Mouse (Mus musculus) MEL (cell line): ENCODE results near the gene Chrne. TPM values are rescaled to one million over a fixed set of nuclear protein-coding genes. Genes with fewer than 3 reads are reported as not detected.

ENCODE experiments used
- DNase-seq: peaks from one replicate; pipeline ENCODE4 v3.0.0; 2011; ENCODE audit warnings: low read depth, low spot score
- H3K27ac ChIP-seq: 2 replicates; pipeline ENCODE4 v1.5.1; 2012; ENCODE audit warnings: low read depth, mild to moderate bottlenecking, control low read depth, low read length, moderate library complexity; ENCODE audit not compliant: control insufficient read depth
- H3K27me3 ChIP-seq, 2 experiments: fragments of 150-350 bp in 1 of 2; sonication (generic) in 1 of 2; 2 replicates each; pipeline ENCODE4 v1.6.1; 2012; ENCODE audit warnings: low read length in 2 of 2, mild to moderate bottlenecking in 2 of 2, improper control_type of control experiment in 1 of 2, moderate library complexity in 1 of 2; ENCODE audit not compliant: insufficient read depth in 2 of 2, control insufficient read depth in 1 of 2
- H3K36me3 ChIP-seq, 2 experiments: 2 replicates each; pipeline ENCODE4 v1.6.1; 2012 to 2014; ENCODE audit warnings: low read length in 2 of 2, improper control_type of control experiment in 1 of 2, inconsistent platforms in 1 of 2, mild to moderate bottlenecking in 1 of 2; ENCODE audit not compliant: insufficient read depth in 2 of 2, control insufficient read depth in 1 of 2
- H3K4me1 ChIP-seq, 2 experiments: fragments of 150-350 bp in 1 of 2; sonication (generic) in 1 of 2; 2 replicates each; pipeline ENCODE4 v1.6.1; 2012; ENCODE audit warnings: low read length in 2 of 2, improper control_type of control experiment in 1 of 2, mild to moderate bottlenecking in 1 of 2; ENCODE audit not compliant: insufficient read depth in 2 of 2, control insufficient read depth in 1 of 2
- H3K4me3 ChIP-seq, 2 experiments: fragments of 150-350 bp in 1 of 2; sonication (generic) in 1 of 2; 2 replicates each; pipeline ENCODE4 v1.5.1; 2012; ENCODE audit warnings: low read depth in 2 of 2, low read length in 2 of 2, mild to moderate bottlenecking in 2 of 2, moderate library complexity in 2 of 2, control low read depth in 1 of 2, improper control_type of control experiment in 1 of 2; ENCODE audit not compliant: control insufficient read depth in 1 of 2, insufficient read depth in 1 of 2
- H3K79me2 ChIP-seq: 2 replicates; pipeline ENCODE4 v1.6.1; 2012; ENCODE audit warnings: mild to moderate bottlenecking, low read length, moderate library complexity; ENCODE audit not compliant: control insufficient read depth, poor library complexity, insufficient read depth
- H3K9ac ChIP-seq: 2 replicates; pipeline ENCODE4 v1.6.1; 2012; ENCODE audit warnings: low read depth, mild to moderate bottlenecking, control low read depth, low read length, moderate library complexity; ENCODE audit not compliant: control insufficient read depth, poor library complexity, severe bottlenecking
- H3K9me3 ChIP-seq: fragments of 150-350 bp; sonication (generic); replicated peaks from 2 replicates; pipeline ENCODE4 v1.6.1; 2012; ENCODE audit warnings: mild to moderate bottlenecking, low read length, improper control_type of control experiment, moderate library complexity; ENCODE audit not compliant: insufficient read depth
- CTCF ChIP-seq, 3 experiments: IDR thresholded peaks in 2 of 3; conservative IDR thresholded peaks in 1 of 3; 2 replicates each; pipeline ENCODE4 v1.5.1; 2011 to 2012; ENCODE audit warnings: low read length in 3 of 3, low read depth in 2 of 3, mild to moderate bottlenecking in 2 of 3, improper control_type of control experiment in 1 of 3, inconsistent platforms in 1 of 3, mixed read lengths in 1 of 3, moderate library complexity in 1 of 3; ENCODE audit not compliant: control insufficient read depth in 1 of 3, insufficient read depth in 1 of 3, poor library complexity in 1 of 3, severe bottlenecking in 1 of 3
- E2F4 ChIP-seq: IDR thresholded peaks from 2 replicates; pipeline ENCODE4 v1.6.1; 2011; ENCODE audit warnings: low read depth, low read length, improper control_type of control experiment, borderline replicate concordance
- ETS1 ChIP-seq: IDR thresholded peaks from 2 replicates; pipeline ENCODE4 v1.6.1; 2012; ENCODE audit warnings: low read depth, mild to moderate bottlenecking, inconsistent platforms, low read length, improper control_type of control experiment, moderate library complexity
- HCFC1 ChIP-seq: IDR thresholded peaks from 2 replicates; pipeline ENCODE4 v1.6.1; 2012; ENCODE audit warnings: low read depth, mild to moderate bottlenecking, inconsistent platforms, low read length, improper control_type of control experiment, moderate library complexity
- JUND ChIP-seq: IDR thresholded peaks from 2 replicates; pipeline ENCODE4 v1.6.1; 2011; ENCODE audit warnings: low read depth, mild to moderate bottlenecking, improper control_type of control experiment, low read length
- MAFK ChIP-seq: IDR thresholded peaks from 2 replicates; pipeline ENCODE4 v1.6.1; 2011; ENCODE audit warnings: low read depth, mild to moderate bottlenecking, low read length, improper control_type of control experiment, borderline replicate concordance
- MAX ChIP-seq: IDR thresholded peaks from 2 replicates; pipeline ENCODE4 v1.6.1; 2011; ENCODE audit warnings: low read length, improper control_type of control experiment
- MYB ChIP-seq: IDR thresholded peaks from 2 replicates; pipeline ENCODE4 v1.6.1; 2011; ENCODE audit warnings: mild to moderate bottlenecking, low read depth, low read length, improper control_type of control experiment
- NELFE ChIP-seq: IDR thresholded peaks from 2 replicates; pipeline ENCODE4 v1.6.1; 2011; ENCODE audit warnings: low read depth, low read length, improper control_type of control experiment
- POLR2AphosphoS5 ChIP-seq: IDR thresholded peaks from 2 replicates; pipeline ENCODE4 v1.6.1; 2012; ENCODE audit warnings: low read depth, borderline replicate concordance, mild to moderate bottlenecking, inconsistent platforms, low read length, moderate library complexity, mixed read lengths
- SIN3A ChIP-seq: IDR thresholded peaks from 2 replicates; pipeline ENCODE4 v1.6.1; 2012; ENCODE audit warnings: low read length, improper control_type of control experiment, inconsistent platforms
- TAL1 ChIP-seq: IDR thresholded peaks from 2 replicates; pipeline ENCODE4 v1.6.1; 2012; ENCODE audit warnings: mild to moderate bottlenecking, inconsistent platforms, low read length, moderate library complexity, mixed read lengths
- UBTF ChIP-seq: IDR thresholded peaks from 2 replicates; pipeline ENCODE4 v1.6.1; 2012; ENCODE audit warnings: low read depth, mild to moderate bottlenecking, inconsistent platforms, low read length, improper control_type of control experiment, moderate library complexity, borderline replicate concordance; ENCODE audit not compliant: insufficient read depth
- USF1 ChIP-seq: IDR thresholded peaks from 2 replicates; pipeline ENCODE4 v1.6.1; 2014; ENCODE audit warnings: low read depth, mild to moderate bottlenecking, inconsistent platforms, low read length, improper control_type of control experiment, moderate library complexity
- ZNF384 ChIP-seq: IDR thresholded peaks from 2 replicates; pipeline ENCODE4 v1.6.1; 2012; ENCODE audit warnings: low read depth, mild to moderate bottlenecking, inconsistent platforms, low read length, improper control_type of control experiment
- polyA plus RNA-seq, 2 experiments: library from polyadenylated mRNA; stranded (reverse) in 1 of 2; unstranded in 1 of 2; fragments of >175 nt in 1 of 2; fragments of >200 nt in 1 of 2; gene quantifications; 2 replicates each; pipeline versions ENCODE4 v1.2.1 to v1.2.4; 2012; ENCODE audit warnings: low replicate concordance in 2 of 2, low read depth in 1 of 2; ENCODE audit not compliant: insufficient read length in 2 of 2, insufficient read depth in 1 of 2, missing spikeins in 1 of 2
- total RNA-seq: library from RNA; depleted of rRNA; stranded (reverse); fragments of 300-350 nt; gene quantifications from 2 replicates; pipeline ENCODE4 v1.2.3, GENCODE M21; 2012

The Chrne gene
- total and polyA plus RNA-seq, 3 experiments = 0.33 to 0.54 TPM; not detected in 1

DNA sequence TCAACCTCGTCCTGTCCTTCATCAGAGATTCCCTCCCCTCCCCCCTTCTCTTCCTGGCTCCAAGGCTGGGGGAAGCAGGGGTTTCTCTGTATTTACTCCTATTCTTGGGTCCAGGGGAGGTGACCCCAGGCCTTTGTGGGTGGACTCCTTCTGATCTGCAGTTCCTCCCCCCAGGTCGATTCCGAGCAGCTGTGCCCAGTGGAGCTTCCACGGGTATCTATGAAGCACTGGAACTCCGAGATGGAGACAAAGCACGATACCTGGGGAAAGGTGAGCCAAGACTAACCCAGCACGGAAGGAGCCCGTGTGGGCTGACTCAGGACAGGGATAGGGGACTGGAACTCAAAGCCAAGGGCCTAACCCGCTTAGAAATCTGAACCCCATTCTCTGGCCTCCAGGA is 39.0 kb upstream of the Chrne start:
- TF ChIP-seq HCFC1 (no peak), JUND (no peak), MAFK (no peak), ZNF384 (no peak), UBTF (no peak), E2F4 (no peak), USF1 (no peak), MYB (no peak), MAX (no peak)
- Histone ChIP-seq H3K9ac (no peak overlapping the region), H3K27me3 (no peaks in the 10 kb centered on the region), H3K9me3 (no peaks in the 10 kb centered on the region), H3K27ac (no peak overlapping the region), H3K4me1 (peaks cover 2 to 14% of the 10 kb centered on the region in 2 experiments), H3K4me3 (no peak overlapping the region), H3K36me3 (peaks cover 3 to 8% of the 10 kb centered on the region in 2 experiments), H3K79me2 (peaks cover 31% of the 10 kb centered on the region)
- no peak for DNase-seq

DNA sequence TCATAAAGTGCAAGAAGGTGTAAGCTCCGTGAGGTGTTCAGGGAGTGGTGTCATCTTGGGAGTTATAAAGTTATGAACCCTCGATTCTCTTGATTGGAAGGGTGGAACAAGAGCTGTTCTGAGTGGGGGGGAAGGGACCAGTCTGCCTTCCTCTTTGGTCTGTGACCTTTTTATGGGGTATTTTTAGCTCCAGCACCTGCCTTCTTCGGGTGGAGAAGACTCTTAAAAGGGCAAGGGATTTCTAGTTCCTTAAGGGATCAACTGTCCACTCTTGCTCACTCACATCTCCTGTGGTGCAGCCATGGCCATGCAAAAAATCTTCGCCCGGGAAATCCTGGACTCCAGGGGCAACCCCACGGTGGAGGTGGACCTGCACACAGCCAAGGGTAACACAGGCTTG is 38.6 kb upstream of the Chrne start:
- no peaks in the 10 kb centered on the region for H3K27me3 ChIP-seq
- H3K79me2 ChIP-seq = peaks cover 35% of the 10 kb centered on the region
- no peak overlapping the region for H3K4me3 ChIP-seq
- TF ChIP-seq CTCF (IDR thresholded peaks at IDR 0.05 in 2 of 3, conservative IDR thresholded peaks at IDR 0.05 in 1 of 3; ENCODE audit: control insufficient read depth in 1 of 3, insufficient read depth in 1 of 3, low read depth in 2 of 3, low read length in 3 of 3, poor library complexity in 1 of 3, severe bottlenecking in 1 of 3) (no peak), NELFE (0 out of 2 replicates have a peak, but pooled peaks have one; percentile 5), ETS1 (no peak), SIN3A (no peak)
- no peak for DNase-seq
- H3K9me3 ChIP-seq = no peaks in the 10 kb centered on the region
- peaks cover 3 to 13% of the 10 kb centered on the region in 2 experiments for H3K36me3 ChIP-seq
- H3K4me1 ChIP-seq = peaks cover 2 to 18% of the 10 kb centered on the region in 2 experiments
- peak overlapping the region; percentile 88; the same call in 1 of the 2 replicates for H3K9ac ChIP-seq
- H3K27ac ChIP-seq = peak overlapping the region; percentile 99

DNA sequence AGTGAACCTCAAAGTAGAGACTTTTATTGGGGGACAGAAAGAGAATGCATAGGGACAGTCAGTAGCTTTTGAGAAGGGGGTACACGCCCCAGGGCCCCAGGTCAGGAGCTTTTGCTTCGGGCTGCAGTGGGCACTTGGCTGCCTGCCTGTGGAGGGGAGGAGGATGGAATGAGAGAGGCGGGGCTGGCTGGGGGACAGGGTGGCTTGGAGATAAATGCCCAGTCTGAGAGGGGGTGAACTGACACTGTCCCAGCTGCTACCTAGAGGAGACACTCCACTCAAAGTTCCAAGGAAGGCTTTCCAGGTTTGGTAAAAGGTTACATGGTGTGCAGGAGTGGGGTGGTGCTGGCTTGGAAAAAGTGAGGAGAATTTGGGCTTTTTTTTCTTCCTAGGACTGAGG is 37.9 kb upstream of the Chrne start, which contains the start of gene Eno3:
Eno3 (plus strand) TSS at position 239 of the 400 bp plus-strand sequence.
- Histone ChIP-seq H3K4me3 (peak within 1 kb of the TSS; percentile 74 to 80), H3K27ac (peak within 1 kb of the TSS; percentile 99), H3K36me3 (peaks cover 6 to 19% of the 10 kb centered on the region in 2 experiments; a peak in 3 of 4 replicates), H3K9ac (peak within 1 kb of the TSS; percentile 88), H3K9me3 (no peaks in the 10 kb centered on the region), H3K4me1 (peaks cover 2 to 23% of the 10 kb centered on the region in 2 experiments), H3K79me2 (peaks cover 41% of the 10 kb centered on the region), H3K27me3 (no peaks in the 10 kb centered on the region)
- TF ChIP-seq TAL1 (no peak), ZNF384 (0 out of 2 replicates have a peak, but pooled peaks have one; percentile 50), SIN3A (0 out of 2 replicates have a peak, but pooled peaks have one; percentile 3), POLR2AphosphoS5 (no peak), NELFE (0 out of 2 replicates have a peak, but pooled peaks have one; percentile 18)
- peak; percentile 63 for DNase-seq
